Mouse (Mus musculus): ENCODE results near the gene Meig1.
"Not testable (repeated sequence)": the region's sequence is repeated elsewhere in the genome, so short reads cannot be mapped to it uniquely, and the experiment has no call there.

Gene Meig1

DNA sequence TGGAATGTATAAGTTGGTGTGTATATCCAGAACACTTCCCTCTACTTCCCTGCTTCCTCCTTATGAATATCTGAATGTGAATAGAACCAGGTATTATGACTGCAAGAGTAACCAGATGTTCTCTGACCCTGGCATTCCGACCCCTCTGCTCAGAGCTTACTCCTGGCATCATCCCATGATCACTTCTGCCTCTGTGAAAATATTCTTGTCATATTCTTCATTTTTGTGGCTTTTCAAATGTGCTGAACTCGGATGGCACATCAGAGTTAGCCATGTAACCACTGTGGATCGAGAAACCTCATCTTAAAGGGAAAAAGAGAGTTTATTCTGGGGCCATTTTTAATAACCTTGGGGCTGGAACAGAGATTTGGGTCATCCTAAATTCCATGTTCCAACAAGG lies at the start of gene Meig1:
TSS of gene Meig1 (minus strand) at position 101 of the 400 bp plus-strand sequence.
- no peak for DNase-seq (ENCODE audit: low spot score)

DNA sequence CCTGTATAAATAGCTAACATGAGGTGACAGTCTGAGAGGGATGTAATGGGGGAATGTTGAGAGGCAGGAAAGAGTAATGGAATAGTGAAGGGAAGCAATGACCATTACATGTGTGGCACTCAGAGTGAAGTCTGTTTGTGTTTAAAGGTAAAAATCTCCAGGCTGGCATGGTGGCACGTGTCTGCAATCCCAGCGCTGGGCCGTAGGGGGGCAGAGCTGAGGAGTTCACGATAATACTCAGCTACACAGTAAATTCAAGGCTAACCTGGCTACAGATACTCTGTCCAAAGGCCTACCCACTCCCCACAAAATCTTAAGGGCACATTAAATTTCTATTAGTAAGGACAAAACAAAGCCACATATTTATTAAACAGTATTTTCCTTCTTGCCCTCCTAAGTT lies 34.1 kb upstream of the Meig1 start:
- DNase-seq (ENCODE audit: low spot score): no peak

- DNase-seq (ENCODE audit: low spot score): no peak
These were observed 30.6 kb upstream of the Meig1 start for GRCm38 (mm10) chr2:3453096-3453495.

- DNase-seq (ENCODE audit: low spot score): no peak
These were observed 27.0 kb upstream of the Meig1 start for GRCm38 (mm10) chr2:3449431-3449830.

DNA sequence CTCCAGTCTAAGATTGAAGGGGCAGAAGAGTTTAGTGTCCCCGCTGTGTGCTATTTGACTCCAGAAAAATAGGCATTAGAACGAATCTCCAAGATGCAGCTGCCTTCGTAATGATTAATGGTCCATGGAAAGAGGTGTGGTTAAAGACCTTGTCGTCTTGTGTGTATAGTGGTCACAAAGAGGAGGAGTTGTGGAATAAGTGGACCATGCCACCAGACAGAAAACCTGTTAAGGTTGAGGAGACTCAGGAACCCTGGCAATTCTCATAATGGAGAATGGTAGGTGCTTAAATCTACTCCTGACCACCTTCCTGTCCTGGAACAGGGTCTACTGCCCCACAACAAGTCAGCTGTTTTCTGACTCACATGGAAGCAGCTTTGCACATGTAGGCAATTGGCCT lies 23.5 kb upstream of the Meig1 start:
- DNase-seq (ENCODE audit: low spot score): no peak

DNA sequence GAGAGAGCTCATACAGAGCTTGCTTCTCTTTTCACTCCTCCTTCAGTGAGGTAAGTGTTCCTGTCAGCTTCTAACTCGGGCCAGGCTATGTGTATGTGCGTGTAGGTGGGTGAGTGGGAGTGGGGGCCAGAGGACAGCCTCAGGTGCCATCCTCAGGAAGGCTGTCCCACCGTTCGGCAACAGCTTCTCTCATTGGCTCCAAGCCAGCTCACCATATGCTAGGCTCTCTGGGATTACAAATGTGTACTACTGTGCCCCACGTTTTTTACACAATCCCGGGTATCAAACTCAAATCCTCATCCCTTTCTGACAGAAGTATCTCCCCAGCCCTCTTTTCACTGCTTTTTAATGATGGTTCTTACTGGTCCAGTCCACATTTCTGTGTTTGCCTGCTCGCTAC lies 21.8 kb upstream of the Meig1 start:
- DNase-seq (ENCODE audit: low spot score): no peak

DNA sequence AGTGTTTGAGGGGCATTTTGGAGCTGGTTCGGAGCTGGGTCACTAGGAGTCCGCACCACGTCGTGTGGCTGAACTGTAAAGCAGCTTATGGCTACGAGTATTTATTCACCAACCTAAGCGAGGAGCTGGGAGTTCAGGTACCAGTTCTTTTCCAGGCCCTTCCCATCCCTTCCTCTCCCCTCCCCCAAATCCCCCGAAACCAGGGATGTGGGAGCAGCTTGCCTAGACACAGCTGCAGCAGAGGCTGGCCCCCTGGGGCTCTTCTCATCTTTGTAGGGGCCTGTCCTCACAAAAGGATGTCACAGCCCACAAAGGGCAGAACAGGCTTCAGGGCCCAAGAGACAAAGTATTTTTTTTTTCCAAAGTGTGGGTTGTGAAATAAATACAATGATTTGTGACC lies 15.5 kb upstream of the Meig1 start:
- DNase-seq (ENCODE audit: low spot score): no peak

- no peak for DNase-seq (ENCODE audit: low spot score)
These were observed 13.1 kb upstream of the Meig1 start for GRCm38 (mm10) chr2:3435369-3436061.

DNA sequence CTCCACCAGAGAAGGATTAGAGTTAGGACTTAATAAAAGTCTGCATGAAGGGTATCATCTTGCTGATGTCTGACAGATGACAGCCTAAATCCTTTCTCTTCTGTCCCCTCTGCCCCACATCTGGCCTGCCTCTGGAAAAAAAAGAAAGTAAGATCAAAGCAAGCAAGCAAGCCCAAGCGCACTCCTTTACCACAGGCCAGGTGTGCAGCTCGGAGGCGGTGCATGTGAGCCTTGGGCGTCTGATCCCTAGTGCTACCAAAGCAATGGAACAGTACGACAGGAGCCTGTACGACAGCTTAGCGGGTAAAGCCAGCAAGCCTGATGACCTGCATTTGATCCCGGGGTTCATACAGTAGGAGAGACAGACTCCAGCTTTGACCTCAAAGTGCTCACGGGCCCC lies 8.5 kb upstream of the Meig1 start:
- DNase-seq (ENCODE audit: low spot score): no peak

- no peak for DNase-seq (ENCODE audit: low spot score)
These were observed 2.1 kb upstream of the Meig1 start for GRCm38 (mm10) chr2:3424579-3424910.

- DNase-seq (ENCODE audit: low spot score): peak; percentile 85
These were observed 1.6 kb upstream of the Meig1 start, which contains the start of gene Dclre1c for GRCm38 (mm10) chr2:3423841-3424578. Dclre1c (plus strand) TSS chr2:3424131.

DNA sequence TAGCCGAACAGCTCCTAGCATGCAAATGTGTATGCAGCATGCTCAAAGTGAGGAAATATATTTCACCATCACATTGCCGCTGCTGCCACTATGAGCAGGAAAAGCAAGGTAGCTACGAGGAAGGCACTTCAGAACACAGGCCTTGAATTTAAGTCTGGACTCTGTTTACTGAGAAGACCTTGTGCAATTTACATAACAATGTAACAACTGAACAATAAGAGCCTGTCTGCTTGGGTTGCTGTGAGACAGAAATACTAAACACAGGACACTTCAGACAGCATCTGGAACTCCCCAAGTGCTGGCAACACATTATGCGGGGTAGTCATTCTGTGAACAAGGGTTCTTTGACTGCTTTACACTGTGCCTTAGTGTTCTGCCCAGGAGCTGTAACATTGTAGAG lies 2.3 kb downstream of the Meig1 start:
- no peak for DNase-seq (ENCODE audit: low spot score)

DNA sequence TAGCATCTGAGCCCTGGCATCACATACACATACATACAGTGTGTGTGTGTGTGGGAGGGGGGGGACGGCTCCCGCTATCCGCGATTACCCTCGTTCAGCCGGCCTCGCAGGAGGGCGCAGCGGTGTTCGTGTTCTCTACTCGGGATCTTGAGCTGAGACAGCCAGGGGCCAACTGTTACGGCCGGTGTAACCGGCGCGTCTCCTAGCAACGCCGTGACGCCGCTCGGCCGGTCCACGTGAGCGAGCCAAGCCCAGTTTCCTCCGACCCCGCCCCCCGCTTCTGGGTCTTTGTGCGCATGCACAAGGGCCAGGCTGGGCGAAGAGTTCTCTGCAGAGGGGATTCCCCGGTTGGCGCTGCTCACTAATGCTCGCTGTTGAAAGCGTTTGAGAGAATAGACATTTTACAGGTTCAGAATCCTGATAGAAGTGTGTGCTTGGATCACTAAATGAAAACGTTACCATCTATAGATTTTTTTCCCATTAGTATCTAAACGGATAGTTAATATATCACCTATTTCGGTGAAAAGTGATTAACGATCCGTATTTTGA lies 3.5 kb downstream of the Meig1 start:
- peak; percentile 91 for DNase-seq (ENCODE audit: low spot score)

GRCm38 (mm10) chr2:3415676-3416075 lies 6.8 kb downstream of the Meig1 start:
- no peak for DNase-seq (ENCODE audit: low spot score)

DNA sequence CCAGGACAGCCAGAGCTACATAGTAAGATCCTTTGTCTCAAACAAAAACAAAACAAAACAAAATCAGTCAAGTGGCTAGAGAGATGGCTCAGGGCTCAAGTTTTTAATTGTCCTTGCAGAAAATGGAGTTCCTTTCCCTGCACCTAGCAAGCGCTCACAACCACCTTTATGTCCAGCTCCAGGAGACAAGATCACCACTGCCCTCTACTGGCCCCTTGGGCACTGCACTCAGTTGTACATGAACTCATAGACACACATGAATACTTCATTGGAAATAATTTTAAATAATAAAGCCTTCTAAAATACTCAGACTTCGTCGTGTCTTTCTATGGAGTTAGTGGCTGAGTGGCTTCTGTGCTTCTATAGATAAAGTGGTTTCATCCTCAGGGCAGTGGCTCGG lies 8.2 kb downstream of the Meig1 start:
- no peak for DNase-seq (ENCODE audit: low spot score)

DNA sequence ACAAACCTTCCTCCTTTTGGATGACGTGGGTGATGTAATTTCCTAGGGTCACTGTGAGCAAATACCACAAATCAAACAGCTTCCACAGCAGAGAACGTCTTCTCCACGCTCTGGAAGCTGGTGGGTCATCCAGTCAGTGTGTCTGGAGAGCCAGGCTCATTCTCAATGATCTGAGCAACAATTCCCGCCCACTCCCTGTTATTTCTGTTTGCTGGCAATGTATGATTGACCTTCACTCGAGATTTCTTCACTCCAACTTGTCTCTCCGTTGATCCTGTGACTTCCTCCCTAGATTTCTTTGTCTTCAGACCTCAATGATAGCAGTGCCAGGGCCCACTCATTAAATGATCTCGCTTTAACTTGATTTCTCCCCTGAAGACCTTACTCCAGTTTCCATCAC lies 14.7 kb downstream of the Meig1 start:
- no peak for DNase-seq (ENCODE audit: low spot score)

- DNase-seq (ENCODE audit: low spot score): no peak
These were observed 16.5 kb downstream of the Meig1 start for GRCm38 (mm10) chr2:3405981-3406380.

DNA sequence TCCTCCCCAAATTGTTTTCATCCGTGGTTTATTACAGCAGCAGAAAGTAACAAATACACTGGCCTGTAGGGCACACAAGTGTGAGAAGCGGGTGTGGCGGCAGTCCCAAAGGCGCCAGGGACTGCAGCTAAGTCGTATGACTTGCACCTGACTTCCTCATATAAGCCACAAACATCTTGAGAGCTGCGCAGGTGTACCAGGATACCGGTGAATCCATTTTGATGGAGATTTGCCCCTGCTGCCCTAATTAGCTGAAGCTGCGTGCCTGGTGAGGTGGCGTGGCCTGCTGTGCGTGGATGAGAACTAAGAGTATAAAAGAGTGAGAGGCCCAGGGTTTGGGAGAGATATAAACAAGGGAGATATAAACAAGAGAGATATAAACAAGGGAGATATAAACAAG lies 25.3 kb downstream of the Meig1 start, which contains the start of gene Olah:
TSS of gene Olah (minus strand) at position 101 of the 400 bp plus-strand sequence.
- DNase-seq (ENCODE audit: low spot score): not testable (repeated sequence)

GRCm38 (mm10) chr2:3391945-3392344 lies 30.5 kb downstream of the Meig1 start:
- no peak for DNase-seq (ENCODE audit: low spot score)

DNA sequence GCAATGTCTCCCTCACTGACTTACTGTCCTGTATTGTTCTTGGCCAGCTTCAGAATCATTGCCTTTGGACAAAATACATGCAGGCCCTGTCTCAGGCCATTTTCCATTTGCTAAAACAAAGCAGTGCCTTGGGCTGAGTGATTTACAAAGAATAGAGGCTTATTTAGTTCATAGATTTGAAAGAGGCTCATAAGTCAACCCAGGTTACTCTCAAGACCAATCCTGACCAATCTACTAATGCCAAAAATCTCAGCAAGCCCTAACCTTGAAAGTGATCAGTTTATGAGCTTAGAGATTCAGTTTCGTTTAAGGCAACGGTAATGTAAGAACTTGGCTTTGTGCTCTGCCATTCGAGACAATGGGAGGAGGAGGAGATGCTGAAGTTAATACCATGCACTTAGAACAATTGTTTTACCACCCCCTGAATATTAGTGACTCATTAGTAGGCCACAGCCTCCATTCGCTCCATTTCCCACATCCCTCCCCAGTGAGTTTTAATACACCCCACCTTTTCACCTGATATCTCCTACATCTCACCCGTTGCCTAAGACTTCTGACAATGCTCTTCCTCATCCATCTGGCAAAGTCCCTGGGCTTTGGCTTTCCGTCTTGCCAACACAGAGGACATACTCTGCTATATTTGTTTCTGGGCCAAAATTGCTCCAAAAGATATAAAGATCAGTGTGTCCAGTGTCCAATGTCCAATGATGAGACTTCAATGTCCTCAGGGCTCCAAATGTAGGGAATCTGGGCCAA lies 35.2 kb downstream of the Meig1 start:
- no peak for DNase-seq (ENCODE audit: low spot score)

GRCm38 (mm10) chr2:3365127-3365526 lies 57.3 kb downstream of the Meig1 start:
- no peak for DNase-seq (ENCODE audit: low spot score)

- DNase-seq (ENCODE audit: low spot score): no peak
These were observed 61.4 kb downstream of the Meig1 start for GRCm38 (mm10) chr2:3361067-3361466.
